Mouse (Mus musculus): Measurements from ENCODE around the gene Nxnl2. TPM values are rescaled to one million over a fixed set of nuclear protein-coding genes. Genes with fewer than 3 reads are reported as not detected.
"Not testable (repeated sequence)": the region's sequence is repeated elsewhere in the genome, so short reads cannot be mapped to it uniquely, and the experiment has no call there.

Nxnl2 gene
- polyA plus RNA-seq, 1 experiment: 0.43 TPM

DNA sequence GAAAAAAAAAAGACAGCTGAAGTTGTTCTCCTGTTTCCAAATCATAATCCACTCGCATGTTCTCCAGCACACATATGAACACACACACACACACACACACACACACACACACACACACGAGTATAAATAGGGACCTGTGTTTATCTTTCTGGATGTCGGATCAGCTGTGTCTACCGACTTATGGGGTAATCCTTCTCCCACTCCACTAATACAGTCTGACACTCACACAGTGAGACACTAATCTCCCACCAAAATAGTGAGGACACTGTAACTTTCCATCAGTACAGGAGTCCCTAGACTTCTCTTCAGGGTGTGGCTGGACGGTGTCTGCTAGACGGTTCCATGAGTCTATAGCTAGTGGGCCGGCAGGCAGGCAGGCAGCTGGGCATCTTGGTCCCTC, 11.4 kb downstream of the Nxnl2 start:
- Histone ChIP-seq H3K4me1 (ENCODE audit: control insufficient read depth, insufficient read depth, low read length) (no peaks in the 10 kb centered on the region), H3K4me3 (replicated peaks; ENCODE audit: insufficient read depth, low read depth, low read length) (no peak overlapping the region), H3K27ac (ENCODE audit: insufficient read depth, low read length) (no peak overlapping the region), H3K27me3 (ENCODE audit: control insufficient read depth, insufficient read depth, low read length) (no peaks in the 10 kb centered on the region)
- no peak for DNase-seq
- WGBS: 81% methylated on average over 7 of the region's 7 CpGs
- TF ChIP-seq CTCF (IDR thresholded peaks at IDR 0.05; ENCODE audit: borderline replicate concordance, insufficient read depth, low read depth, low read length) (no peak), POLR2A (IDR thresholded peaks at IDR 0.05; ENCODE audit: borderline replicate concordance, insufficient read depth, low read length) (no peak)

DNA sequence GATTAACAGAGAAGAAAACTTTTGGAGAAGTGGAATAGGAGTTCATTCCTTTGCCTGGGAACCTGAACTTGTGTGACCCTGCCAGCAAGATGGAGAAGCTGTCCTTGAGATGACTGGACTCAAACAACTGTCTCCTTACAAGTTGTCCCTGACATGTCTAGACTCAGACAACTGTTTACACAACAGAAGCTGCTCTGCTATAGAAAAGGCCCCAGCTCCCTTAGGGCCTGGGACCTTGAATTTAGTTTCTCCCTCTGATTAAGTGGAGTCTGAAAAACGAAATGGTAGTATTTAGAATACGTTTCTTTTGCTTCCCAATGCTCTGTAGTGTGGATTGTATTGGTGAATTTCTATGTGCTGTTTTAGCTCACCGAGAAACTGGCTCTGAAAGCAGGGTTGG, 14.1 kb downstream of the Nxnl2 start:
- H3K4me1 ChIP-seq (ENCODE audit: control insufficient read depth, insufficient read depth, low read length): no peaks in the 10 kb centered on the region
- 82% methylated on average over 3 of the region's 3 CpGs for WGBS
- no peak overlapping the region for H3K27ac ChIP-seq (ENCODE audit: insufficient read depth, low read length)
- no peaks in the 10 kb centered on the region for H3K27me3 ChIP-seq (ENCODE audit: control insufficient read depth, insufficient read depth, low read length)
- TF ChIP-seq CTCF (IDR thresholded peaks at IDR 0.05; ENCODE audit: borderline replicate concordance, insufficient read depth, low read depth, low read length) (no peak), POLR2A (IDR thresholded peaks at IDR 0.05; ENCODE audit: borderline replicate concordance, insufficient read depth, low read length) (no peak)
- DNase-seq: no peak
- H3K4me3 ChIP-seq (replicated peaks; ENCODE audit: insufficient read depth, low read depth, low read length): no peak overlapping the region

DNA sequence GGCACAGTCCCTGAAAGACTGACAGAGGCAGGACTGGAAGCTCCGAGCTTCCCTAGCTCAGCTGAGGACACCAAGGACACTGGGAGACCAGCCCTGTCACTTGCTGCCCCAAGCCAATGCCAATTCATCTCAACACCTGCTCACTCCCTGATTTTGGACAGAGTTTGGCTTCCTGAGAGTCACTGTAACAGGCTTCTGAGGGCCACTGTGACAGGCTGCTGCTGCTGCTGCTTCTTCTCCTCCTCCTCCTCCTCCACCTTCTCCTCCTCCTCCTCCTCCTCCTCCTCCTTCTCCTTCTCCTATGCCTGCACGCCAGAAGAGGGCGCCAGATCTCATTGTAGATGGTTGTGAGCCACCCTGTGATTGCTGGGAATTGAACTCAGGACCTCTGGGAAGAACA, 19.5 kb downstream of the Nxnl2 start:
- 26% methylated on average over 3 of the region's 3 CpGs for WGBS
- no peaks in the 10 kb centered on the region for H3K27me3 ChIP-seq (ENCODE audit: control insufficient read depth, insufficient read depth, low read length)
- no peak overlapping the region for H3K27ac ChIP-seq (ENCODE audit: insufficient read depth, low read length)
- DNase-seq: no peak
- TF ChIP-seq CTCF (IDR thresholded peaks at IDR 0.05; ENCODE audit: borderline replicate concordance, insufficient read depth, low read depth, low read length) (no peak), POLR2A (IDR thresholded peaks at IDR 0.05; ENCODE audit: borderline replicate concordance, insufficient read depth, low read length) (no peak)
- H3K4me1 ChIP-seq (ENCODE audit: control insufficient read depth, insufficient read depth, low read length): no peaks in the 10 kb centered on the region
- H3K4me3 ChIP-seq (replicated peaks; ENCODE audit: insufficient read depth, low read depth, low read length): no peak overlapping the region

- TF ChIP-seq POLR2A (IDR thresholded peaks at IDR 0.05; ENCODE audit: borderline replicate concordance, insufficient read depth, low read length): no peak
- no peak for TF ChIP-seq CTCF (IDR thresholded peaks at IDR 0.05; ENCODE audit: borderline replicate concordance, insufficient read depth, low read depth, low read length)
- DNase-seq: no peak
- WGBS: 93% methylated on average over 6 of the region's 6 CpGs
- Histone ChIP-seq H3K4me3 (replicated peaks; ENCODE audit: insufficient read depth, low read depth, low read length) (no peak overlapping the region), H3K4me1 (ENCODE audit: control insufficient read depth, insufficient read depth, low read length) (no peaks in the 10 kb centered on the region), H3K27ac (ENCODE audit: insufficient read depth, low read length) (no peak overlapping the region), H3K27me3 (ENCODE audit: control insufficient read depth, insufficient read depth, low read length) (no peaks in the 10 kb centered on the region)
Measured at GRCm38 (mm10) chr13:51191416-51192140, 20.8 kb downstream of the Nxnl2 start.

- no peaks in the 10 kb centered on the region for H3K27me3 ChIP-seq (ENCODE audit: control insufficient read depth, insufficient read depth, low read length)
- no peaks in the 10 kb centered on the region for H3K4me1 ChIP-seq (ENCODE audit: control insufficient read depth, insufficient read depth, low read length)
- no peak for DNase-seq
- 90% methylated on average over 15 of the region's 15 CpGs for WGBS
- H3K4me3 ChIP-seq (replicated peaks; ENCODE audit: insufficient read depth, low read depth, low read length): no peak overlapping the region
- TF ChIP-seq POLR2A (IDR thresholded peaks at IDR 0.05; ENCODE audit: borderline replicate concordance, insufficient read depth, low read length) (no peak), CTCF (IDR thresholded peaks at IDR 0.05; ENCODE audit: borderline replicate concordance, insufficient read depth, low read depth, low read length) (no peak)
- no peak overlapping the region for H3K27ac ChIP-seq (ENCODE audit: insufficient read depth, low read length)
Measured at GRCm38 (mm10) chr13:51193893-51194292, 23.1 kb downstream of the Nxnl2 start.

DNA sequence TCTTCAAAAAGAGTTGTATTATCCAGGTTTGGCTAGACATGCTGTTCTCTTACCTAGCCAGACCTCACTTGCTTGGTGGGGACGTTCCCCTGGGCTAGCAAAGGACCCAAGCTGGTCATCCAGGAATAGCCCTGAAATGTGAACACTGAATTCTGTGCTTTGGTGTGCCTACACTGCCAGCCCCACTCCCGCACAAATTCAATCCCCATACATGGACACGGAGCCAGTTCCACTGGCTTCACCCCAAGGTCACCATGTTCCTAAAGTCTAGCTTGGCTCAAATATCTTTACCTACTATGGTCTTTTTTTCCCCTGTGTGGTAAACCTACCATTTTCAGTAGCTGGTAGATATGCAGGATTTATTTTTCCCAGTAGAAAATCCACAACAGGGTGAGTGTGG, 26.9 kb downstream of the Nxnl2 start:
- no peak for DNase-seq
- no peak for TF ChIP-seq POLR2A (IDR thresholded peaks at IDR 0.05; ENCODE audit: borderline replicate concordance, insufficient read depth, low read length)
- no peak for TF ChIP-seq CTCF (IDR thresholded peaks at IDR 0.05; ENCODE audit: borderline replicate concordance, insufficient read depth, low read depth, low read length)
- 65% methylated on average over 3 of the region's 3 CpGs for WGBS
- Histone ChIP-seq H3K4me1 (ENCODE audit: control insufficient read depth, insufficient read depth, low read length) (no peaks in the 10 kb centered on the region), H3K27ac (ENCODE audit: insufficient read depth, low read length) (no peak overlapping the region), H3K4me3 (replicated peaks; ENCODE audit: insufficient read depth, low read depth, low read length) (no peak overlapping the region), H3K27me3 (ENCODE audit: control insufficient read depth, insufficient read depth, low read length) (no peaks in the 10 kb centered on the region)

DNA sequence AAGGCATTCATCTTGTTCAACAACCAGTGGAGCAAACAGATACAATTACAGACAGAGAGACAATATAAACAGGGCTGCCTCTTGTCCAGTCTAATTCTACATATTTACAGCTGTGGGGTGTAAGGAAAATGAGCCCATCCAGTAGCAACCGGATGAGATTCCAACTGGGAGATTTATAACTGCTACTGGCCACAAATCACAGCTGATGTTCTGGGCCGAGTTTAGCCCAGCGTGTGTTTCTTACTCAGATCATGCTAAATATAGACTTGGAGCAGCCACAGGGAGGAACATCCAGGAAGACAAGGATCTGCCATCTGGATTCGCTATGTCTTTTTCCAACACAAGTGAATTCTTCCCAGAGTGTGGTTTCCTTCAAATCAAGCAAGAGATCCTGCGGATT, 27.4 kb downstream of the Nxnl2 start:
- H3K4me1 ChIP-seq (ENCODE audit: control insufficient read depth, insufficient read depth, low read length): no peaks in the 10 kb centered on the region
- DNase-seq: no peak
- no peak overlapping the region for H3K27ac ChIP-seq (ENCODE audit: insufficient read depth, low read length)
- WGBS: 40% methylated on average over 5 of the region's 5 CpGs
- TF ChIP-seq CTCF (IDR thresholded peaks at IDR 0.05; ENCODE audit: borderline replicate concordance, insufficient read depth, low read depth, low read length) (no peak), POLR2A (IDR thresholded peaks at IDR 0.05; ENCODE audit: borderline replicate concordance, insufficient read depth, low read length) (no peak)
- no peaks in the 10 kb centered on the region for H3K27me3 ChIP-seq (ENCODE audit: control insufficient read depth, insufficient read depth, low read length)
- H3K4me3 ChIP-seq (replicated peaks; ENCODE audit: insufficient read depth, low read depth, low read length): no peak overlapping the region

GRCm38 (mm10) chr13:51201985-51202843, 31.4 kb downstream of the Nxnl2 start:
- not testable (repeated sequence) for H3K4me1 ChIP-seq (ENCODE audit: control insufficient read depth, insufficient read depth, low read length); DNase-seq; H3K4me3 ChIP-seq (replicated peaks; ENCODE audit: insufficient read depth, low read depth, low read length); H3K27ac ChIP-seq (ENCODE audit: insufficient read depth, low read length); H3K27me3 ChIP-seq (ENCODE audit: control insufficient read depth, insufficient read depth, low read length)
- WGBS: 45% methylated on average over 29 of the region's 36 CpGs

DNA sequence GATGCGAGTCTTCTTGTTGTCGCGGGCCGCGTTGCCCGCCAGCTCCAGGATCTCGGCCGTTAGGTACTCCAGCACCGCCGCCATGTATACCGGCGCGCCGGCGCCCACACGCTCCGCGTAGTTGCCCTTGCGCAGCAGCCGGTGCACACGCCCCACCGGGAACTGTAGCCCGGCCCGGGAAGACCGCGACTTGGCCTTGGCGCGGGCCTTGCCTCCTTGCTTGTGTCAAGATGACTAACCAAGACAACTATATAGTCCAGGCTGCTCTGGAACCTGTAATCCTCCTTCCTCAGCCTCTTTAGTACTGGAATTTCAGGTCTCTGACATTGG, 32.0 kb downstream of the Nxnl2 start:
- H3K4me3 ChIP-seq (replicated peaks; ENCODE audit: insufficient read depth, low read depth, low read length); H3K27me3 ChIP-seq (ENCODE audit: control insufficient read depth, insufficient read depth, low read length); H3K27ac ChIP-seq (ENCODE audit: insufficient read depth, low read length); H3K4me1 ChIP-seq (ENCODE audit: control insufficient read depth, insufficient read depth, low read length): not testable (repeated sequence)
- peak; percentile 52 to 68 for DNase-seq
- 7% methylated on average over 28 of the region's 28 CpGs for WGBS
